Mouse (Mus musculus) c-Kit-negative CD71-positive TER-119-positive erythroid progenitor cells, embryonic 14.5 days (primary cell): ENCODE measurements around the gene Acadvl.
"Not testable (repeated sequence)": the region's sequence is repeated elsewhere in the genome, so short reads cannot be mapped to it uniquely, and the experiment has no call there.

Source experiments
- DNase-seq: peaks from one replicate; pipeline ENCODE4 v3.0.0-alpha.2; 2013; ENCODE audit warnings: low read depth, low spot score

Acadvl gene

DNA sequence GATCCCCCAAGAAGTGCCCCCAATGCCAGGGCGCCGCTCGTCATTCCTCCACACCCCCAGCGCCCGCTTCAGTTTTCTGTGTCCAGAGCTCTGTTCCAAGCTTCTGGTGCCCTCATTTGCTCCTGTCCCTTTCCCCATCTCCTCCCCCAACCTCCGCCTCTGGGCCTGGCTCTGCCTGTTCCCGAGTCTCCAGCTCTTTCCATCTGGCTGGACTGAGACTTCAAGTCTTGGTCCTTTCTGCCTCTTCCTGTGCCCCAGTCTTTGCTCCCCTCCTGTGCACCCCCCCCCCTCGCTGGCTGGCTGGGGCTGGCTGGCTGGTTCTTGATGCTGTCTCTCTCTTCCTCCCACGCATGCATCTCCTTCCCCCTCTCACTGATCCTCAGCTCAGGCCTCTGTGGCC, 12.2 kb upstream of the Acadvl start:
- no peak for DNase-seq

DNA sequence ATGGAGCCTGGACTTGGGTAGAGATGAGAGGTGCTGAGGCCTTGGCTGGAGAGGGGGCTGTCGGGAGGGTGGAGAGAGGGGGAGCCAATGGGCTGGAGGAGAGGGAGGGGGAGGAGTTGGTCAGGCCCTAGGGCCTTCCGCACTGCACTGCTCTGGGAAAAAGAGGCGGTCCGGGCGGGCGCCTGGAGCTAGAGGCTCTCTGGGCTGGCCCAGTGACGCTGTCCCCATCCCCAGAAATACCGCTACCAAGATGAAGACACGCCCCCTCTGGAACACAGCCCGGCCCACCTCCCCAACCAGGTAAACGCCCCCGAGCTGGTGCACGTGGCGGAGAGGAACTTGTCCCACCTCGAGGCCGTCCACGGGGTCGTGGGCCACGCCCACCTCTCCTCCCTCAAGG, 11.5 kb upstream of the Acadvl start:
- DNase-seq, result no peak

DNA sequence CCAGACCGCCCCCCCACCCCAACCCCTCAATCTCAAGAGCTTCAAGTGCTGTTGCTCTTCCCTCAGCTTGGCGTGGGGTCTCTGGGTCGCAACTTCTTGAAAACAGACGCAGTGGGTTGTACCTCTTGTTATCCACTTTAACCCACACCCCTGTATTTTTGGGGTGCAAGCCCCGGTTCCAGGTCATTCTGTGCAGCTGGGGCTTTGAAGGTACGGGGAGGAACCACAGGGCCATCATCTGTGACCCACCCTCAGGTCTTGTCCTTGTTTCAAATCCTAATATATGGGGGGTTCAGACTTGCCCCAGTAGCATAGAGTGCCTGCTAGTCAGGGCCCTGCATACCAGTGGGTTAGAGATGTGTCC, 8.9 kb upstream of the Acadvl start:
- no peak for DNase-seq

DNA sequence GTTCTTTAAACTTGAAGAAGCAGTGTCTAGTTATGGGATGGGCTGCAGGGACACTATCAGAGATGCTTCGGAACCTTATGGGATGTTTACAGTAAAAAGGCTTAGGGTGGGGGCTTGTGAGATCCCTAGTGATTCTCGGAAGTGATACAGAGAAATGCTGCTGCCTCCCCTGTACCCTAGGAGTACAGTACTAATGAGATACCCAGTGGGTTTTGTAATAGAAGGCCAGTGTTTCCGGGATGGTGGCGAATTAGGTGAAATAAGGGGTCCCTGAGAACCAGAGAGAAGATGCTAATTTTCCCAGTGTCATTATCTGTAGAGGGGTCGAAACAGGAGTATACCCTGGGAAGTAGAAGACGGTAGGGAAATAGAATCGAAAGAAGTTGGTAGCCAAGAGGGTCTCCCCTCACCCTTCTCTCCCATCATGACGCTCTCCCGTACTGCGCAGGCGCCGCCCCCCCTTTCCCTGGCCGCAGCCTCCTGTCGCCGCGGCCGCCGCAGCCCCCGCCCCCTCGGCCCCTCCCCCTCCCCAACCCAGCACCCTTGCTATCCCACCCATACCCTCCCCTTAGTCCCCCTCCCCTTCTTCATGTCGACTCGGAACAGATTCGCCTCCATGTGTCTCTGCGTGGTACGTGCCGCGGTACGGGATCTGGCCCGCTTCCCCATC, 8.4 kb upstream of the Acadvl start:
- DNase-seq, result no peak

DNA sequence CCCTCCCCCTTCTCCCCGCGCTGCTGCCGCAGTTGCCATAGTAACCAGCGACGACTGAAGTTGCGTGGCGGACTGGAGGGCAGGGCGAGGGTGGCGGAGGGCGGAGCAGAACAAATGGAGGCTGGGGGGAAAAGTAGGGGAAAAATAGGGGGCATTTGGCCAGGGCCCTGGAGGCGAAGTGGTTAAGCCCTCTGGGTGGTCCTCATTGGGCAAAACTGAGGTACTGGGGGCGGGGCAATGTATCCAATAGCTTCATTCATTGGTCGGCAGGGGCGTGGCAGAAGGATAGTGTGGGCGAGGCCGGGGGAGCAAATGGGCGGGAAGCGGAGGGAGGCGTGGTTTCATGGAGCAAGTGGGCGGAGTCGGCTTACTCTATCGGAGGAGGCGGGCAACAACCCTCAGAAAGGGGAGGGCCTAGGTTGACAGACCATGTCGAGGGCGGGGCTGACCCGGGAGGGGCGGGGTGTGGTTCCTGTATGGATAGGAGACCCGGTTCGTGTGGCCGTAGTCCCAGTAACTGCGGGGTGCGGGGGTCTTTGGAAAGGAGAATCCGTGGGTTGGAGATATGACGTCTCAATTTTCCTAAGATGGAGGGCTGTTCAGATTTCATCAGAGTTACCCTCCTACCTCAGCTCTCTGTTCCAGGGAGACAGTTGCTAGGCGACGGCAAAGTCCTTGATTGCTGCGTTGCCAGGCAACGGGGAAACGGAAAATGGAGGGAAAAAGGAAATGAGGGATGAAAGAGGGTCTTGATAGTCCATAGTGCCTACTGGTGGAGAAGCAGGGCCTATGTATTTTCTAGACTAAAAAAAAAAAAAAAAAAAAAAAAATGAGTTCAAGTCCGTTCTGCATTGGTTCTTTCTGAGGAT, 6.3 kb upstream of the Acadvl start:
- peak; percentile 89 for DNase-seq

DNA sequence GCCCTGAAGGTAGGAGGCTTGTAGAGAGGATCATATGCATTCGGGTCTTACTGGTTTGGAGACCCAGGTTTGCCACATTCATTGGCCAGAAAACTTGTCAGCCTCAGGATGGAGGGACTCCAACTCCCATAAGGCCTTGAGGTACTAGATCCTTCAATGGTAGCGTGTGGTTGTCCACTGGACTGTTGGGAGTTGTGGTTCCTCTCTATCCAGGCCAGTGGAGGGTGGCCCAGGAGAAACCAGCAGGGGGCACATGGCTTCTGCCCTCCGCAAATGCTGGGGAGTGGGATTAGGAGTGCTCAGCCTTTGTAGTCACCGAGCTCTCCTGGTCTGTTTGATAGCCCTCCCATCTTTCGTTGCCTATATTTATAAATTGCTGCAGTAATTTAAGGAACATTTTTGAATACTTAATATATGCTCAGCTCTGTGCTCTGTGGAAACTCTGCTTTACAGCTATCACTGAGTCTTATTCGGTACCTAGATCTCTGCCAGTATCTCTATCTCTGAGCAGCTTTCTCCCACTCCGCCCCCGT, 5.6 kb upstream of the Acadvl start:
- no peak for DNase-seq

DNA sequence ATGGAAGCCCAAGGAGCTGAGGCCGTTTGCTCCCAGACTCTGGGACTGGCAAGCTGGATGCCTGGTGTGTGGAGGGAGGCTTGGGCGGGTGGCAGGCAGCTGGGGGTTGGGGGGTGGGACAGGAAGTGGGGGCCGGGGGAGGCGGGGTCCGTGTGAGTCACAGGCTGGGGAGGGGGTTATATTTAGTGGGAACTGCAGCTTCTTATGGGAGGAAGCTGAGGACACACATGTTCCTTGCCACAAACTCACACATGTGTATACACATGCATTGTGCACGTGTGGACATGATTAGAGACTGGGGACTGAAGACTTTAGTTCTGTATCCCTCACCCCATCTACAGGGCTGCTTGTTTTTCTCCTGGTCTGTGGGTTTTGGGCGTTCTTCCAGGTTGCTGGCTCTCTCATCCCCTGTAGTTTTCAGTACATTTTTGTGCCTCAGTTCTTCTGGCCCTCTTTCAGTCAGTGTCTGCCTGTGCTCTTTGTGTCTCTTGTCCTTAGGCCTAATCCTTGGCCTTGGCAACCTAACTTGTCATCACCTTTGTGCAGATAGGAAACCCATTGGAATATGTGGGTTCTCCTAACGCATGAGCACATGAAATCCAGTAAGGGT, 4.9 kb upstream of the Acadvl start:
- DNase-seq, result no peak

DNA sequence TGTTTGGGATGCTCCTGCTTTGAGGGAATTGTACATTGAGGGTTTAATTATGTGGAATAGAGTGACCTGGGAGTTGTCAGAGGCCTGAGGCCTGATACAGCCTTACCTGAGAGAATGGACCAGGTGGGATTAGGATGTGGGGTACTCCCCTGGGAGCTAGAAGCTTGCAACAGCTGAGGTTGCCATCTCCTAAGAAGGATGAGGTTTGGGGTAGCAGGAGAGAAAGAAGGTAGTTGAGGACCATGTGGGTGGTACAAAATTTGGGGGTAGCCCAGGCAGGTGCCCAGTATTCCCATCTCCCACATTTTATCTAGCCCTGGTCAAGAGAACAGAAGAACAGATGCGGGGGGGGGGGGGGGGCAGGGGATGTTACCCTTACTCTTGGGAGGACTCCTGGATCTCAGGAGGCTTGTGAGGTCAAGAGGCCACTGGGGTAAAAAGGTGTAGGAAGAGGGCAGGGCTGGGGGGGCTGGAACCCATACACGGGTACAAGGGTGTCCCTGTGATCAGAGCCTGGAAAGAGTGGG, 4.3 kb upstream of the Acadvl start:
- DNase-seq, result no peak

DNA sequence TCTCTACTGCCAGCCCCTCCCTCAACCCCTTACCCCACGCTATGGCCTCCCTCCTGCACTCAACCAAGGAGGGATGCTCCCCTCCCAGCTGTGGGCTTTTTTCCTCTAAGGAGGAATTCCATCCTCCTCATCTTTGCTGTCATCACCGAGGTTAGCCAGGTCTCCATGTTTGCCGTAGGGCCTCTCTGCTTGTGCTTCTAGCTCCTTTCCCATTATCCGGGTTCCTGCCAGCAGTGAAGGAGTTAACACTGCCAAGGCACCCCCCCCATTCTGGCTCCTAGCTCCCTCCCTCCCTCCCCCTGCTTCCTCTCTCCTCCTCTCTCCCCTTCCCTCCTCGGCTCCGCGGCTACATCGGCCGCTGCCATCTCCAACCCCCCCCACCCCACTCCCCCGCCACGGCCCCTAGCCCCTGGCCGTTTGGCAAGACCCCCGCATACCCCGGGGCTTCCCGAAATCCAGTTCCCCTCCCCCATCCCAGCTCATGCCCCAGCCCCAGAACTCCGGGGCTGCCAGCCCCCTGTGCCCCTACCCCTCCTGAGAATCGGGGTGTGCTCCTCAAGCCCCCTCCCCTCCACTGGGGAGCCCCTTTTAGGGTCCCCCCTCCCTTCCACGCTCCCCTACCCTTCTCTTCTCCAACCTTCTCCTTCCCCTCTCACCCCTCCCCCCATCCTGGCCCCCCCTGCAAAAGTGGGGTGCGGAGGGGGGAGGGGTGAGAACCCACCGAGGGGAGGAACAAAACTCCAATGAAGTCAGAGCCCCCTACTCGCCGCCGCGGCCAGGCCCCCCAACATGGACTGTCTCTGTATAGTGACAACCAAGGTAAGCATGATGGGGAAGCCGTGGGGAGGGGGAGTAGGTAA, 3.1 kb upstream of the Acadvl start:
- no peak for DNase-seq

DNA sequence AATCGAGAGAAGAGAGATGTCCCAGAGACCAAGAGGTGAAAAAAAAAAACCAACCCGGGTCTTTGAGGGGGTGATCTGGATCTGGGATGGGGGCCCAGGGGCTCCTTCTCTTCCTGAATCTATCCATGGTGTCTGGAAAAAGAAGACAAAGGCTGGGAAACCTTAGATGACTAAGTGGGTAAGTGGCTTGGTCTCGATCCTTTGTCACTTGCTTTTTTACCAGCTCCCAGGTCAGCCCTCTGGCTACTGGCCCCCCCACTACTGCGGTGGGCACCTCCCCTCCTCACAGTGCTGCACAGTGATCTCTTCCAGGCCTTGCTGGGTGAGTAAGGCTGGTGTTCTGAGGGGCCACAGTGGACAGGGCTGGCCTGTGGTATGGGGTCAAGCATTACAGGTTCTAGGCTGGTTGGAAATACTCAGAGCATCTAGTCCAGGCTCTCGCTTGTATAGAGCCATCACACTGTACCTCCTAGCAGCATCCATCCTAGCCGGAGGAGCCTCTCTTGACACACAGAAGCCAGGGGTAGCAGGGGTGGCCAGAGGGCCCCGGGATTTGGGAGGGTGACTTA, 2.1 kb upstream of the Acadvl start:
- DNase-seq, result no peak

DNA sequence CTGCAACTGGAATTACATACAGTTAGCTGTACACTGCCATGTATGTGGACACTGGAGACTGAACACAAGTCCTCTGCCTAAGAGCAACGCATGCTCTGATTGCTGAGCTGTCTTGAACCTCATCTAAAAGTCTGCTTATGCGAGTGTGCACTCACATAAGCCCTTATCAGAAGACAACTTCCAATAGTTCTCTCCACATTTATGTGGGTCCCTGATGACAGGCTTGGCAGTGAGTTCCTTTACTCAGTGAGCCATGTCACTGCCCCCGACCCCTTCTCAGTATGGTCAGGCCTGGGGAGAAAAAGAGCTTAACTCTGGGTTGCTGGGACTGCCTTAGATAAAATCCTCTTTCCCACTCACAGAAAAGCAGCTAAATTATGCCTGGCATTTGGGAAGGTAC, 1.5 kb upstream of the Acadvl start, which contains the start of gene Dlg4:
Gene Dlg4 (plus strand): TSS at position 274 of the 400 bp plus-strand sequence.
- DNase-seq, result no peak

DNA sequence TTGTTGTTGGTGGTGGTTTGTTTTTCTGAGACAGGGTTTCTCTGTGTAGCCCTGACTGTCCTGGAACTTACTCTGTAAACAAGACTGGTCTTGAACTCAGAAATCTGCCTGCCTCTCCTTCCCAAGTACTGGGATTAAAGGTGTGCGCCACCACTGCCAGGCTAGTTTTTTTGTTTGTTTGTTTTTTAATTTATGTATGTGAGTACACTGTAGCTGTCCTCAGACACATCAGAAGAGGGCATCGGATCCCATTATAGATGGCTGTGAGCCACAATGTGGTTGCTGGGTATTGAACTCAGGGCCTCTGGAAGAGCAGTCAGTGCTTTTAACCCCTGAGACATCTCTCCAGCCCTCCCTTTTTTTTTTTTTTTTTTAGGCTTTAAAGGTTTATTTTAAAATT, 966 bp upstream of the Acadvl start:
- DNase-seq, result not testable (repeated sequence)

DNA sequence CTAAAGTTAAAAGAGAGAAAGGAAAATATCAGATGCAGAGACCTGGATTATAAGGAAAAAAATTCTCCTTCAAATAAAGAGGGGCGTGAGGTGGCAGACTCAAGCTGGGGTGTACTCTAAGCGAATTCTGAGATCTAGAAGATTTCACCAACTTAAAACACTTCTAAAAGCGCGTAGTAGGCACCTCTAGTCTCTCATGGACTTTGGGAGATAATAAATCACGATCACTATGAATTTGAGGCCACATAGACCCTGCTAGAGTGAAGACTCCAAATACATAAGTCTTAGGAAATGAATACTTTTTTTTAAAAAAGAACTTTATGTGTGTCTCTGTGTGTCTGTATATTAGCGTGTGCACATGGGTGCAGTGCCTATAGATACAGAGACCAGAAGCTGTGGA, 466 bp upstream of the Acadvl start:
- no peak for DNase-seq

DNA sequence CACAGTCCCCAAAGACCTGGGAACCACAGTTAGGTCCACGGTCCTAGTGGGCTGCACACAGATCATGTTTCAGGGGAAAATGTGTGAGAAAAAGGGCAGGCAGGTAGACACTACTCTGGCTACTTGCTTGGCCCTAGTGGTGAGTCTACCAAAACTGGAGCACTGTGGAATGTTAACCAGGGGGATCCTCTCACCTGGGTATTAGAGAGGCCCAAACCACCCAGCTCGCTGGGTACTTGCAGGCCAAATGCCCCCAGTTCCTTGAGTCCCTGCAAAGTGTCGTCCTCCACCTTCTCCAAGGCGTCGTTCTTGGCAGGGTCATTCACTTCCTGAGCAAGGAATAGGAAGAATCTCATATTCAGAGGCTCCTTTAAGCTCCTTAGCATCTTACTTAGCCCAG, 1.2 kb downstream of the Acadvl start:
- no peak for DNase-seq

DNA sequence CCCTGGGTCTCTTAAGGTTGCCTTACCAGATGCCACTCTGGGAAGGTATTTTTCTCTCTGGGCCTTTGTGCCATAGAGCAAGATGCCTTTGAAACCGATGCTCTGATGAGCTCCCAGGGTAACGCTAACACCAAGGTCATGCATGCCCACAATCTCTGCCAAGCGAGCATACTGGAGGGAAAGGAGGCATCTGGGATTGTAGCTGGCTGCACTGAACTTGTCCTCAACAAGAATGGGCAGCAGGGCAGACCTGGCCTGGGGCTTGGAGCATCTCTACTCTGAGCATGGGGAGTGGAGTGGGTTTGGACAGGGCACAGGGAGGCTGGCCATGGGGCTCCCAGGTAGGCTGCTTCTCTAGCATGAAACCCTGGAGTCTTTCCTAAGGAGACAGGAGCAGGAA, 1.8 kb downstream of the Acadvl start:
- DNase-seq, result no peak

DNA sequence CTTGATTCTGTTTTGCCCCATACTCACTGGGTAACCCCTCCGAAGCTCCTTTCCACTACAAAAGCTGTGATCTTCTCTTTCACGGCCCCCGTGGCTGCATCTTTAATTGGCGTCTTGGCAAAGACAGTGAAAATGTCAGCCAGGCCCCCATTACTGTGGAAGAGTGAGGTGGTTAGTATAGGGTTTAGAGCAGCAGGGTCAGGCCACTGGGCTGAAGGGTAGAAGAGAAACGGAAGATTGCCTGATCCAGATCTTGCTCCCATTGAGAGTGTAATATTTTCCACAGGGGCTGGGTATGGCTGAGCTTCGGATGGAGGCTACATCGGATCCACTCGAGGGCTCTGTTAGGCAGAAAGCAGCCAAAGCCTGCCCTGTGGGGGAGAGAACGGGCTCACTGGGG, 2.3 kb downstream of the Acadvl start:
- DNase-seq, result no peak

DNA sequence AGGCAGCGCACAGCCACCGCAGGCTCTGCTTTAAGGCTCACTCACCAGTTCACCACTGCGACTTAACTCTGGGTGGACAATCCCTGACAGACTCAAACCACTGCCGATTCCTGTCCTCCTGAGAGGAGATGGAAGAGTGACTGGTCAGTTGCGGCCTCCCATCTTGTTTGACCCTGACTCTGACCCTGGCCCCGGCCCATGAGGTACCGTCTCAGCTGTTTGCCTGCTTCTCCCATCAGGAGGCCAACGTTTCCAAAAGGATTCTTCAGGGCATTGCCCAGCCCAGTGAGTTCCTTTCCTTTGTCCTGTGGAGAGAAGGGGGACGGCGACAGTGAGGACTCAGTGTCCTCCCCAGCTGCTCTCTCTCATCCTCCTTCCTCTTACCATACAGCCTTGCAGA, 4.2 kb downstream of the Acadvl start:
- no peak for DNase-seq

DNA sequence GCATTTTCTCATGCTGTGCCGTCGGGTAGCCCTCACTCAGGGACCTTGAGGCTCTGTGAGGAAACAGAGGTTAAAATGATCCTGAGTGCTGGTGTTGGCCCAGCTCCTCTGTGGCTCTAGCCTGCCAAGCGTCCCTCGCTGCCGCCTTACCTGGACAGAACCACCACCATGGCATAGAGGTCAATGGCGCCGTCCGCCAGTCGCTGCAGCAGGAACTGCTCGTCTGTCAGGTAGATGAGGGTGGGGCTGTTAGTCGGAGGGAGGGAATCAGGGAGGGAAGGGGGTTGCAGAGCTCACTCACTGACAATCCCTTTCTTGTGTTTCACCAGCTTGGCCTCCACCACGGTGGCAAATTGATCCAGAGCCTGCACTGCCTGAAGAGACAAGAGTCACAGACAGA, 4.7 kb downstream of the Acadvl start:
- DNase-seq, result no peak

DNA sequence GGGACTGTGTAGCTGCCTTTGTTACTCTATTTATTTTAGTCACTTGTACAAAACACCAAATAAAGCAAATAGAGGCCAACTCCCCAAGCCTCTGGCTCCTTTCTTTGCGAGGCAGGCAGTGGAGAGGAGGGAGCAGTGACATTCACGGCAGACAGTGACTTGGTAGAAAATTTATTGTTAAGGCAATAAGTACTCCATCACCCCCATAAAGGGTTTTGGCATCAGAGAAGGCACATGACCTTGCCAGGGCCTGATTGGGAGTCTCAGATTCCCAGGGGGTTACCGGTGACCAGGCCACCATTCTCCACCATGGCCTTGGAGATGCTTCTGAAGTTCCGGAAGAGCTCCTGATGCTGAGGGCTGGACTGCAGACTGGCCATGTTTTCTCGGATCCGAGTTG, 5.2 kb downstream of the Acadvl start:
- DNase-seq, result no peak

DNA sequence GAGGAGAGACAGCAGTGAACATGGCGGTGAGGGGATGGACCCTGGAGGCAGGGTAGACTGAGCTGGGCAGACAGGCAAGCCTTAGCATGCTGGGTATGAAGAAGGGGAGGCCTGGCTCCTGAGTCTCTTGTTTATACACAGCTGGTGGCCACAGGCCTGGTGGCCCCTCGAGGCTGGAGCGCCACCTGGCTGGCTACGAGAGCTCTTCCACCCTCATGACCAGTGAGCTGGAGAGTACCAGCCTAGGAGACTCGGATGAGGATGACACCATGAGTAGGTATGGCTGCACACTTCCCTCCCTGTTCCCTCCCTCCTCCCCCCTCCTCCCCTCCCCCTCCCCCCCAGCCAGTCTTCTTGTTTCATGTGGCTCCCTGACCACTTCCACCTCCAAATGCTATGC, 9.7 kb downstream of the Acadvl start:
- no peak for DNase-seq

DNA sequence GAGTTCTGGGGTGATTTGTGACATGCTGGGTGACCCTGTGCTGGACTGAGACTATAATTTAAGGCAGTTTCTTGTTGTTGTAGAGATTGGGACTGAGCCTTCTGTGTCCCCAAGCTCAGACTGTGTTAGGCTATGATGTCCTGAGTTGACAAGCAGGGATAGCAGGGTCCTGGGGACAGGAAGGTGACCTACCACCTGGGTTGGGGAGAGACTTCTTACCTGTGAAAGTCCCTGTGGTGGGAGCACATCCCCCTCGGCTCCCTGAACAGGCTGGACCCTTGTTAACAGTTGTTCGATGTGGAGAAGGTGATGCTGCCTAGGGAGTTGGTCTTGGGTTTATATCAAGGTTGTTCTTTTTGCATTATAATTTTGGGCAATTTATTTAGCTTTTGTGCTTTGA, 12.7 kb downstream of the Acadvl start:
- no peak for DNase-seq
